8 mouse cellular contexts compared by ENCODE assay signal in genomic region chr7:6172674-6173244, GRCm38 (mm10). TPM values are rescaled to one million over a fixed set of nuclear protein-coding genes. Genes with fewer than 3 reads are reported as not detected.
DNase-seq lines count a peak whose midpoint lies in the region; ATAC-seq lines count a peak whose summit lies in the region.

No protein-coding gene starts in this region.

- peak; percentile 48 for ATAC-seq in hindbrain, embryonic 11.5 days (ENCODE audit: low FRiP score)
- ATAC-seq in midbrain, embryonic 13.5 days, result peak; percentile 55

- intact Hi-C loops in left cerebral cortex, postnatal 36 days (cut with DNase I), result loop anchor here (2.0 to 5.0 kb wide), 3 partner anchors 16 to 110 kb away; no protein-coding TSS in a partner anchor

- H3K4me1 ChIP-seq in hindbrain, embryonic 11.5 days (replicated peaks; ENCODE audit: control insufficient read depth, insufficient read depth, low read length), result peaks cover 4% of the 10 kb centered on the region; the same call in 1 of the 2 replicates
- peaks cover 20% of the 10 kb centered on the region for H3K4me1 ChIP-seq in midbrain, embryonic 13.5 days (replicated peaks)

- no peaks in the 10 kb centered on the region for H3K9me3 ChIP-seq in hindbrain, embryonic 11.5 days (ENCODE audit: control insufficient read depth, low read length)
- no peaks in the 10 kb centered on the region for H3K9me3 ChIP-seq in midbrain, embryonic 13.5 days

- H3K36me3 ChIP-seq in hindbrain, embryonic 11.5 days (ENCODE audit: control insufficient read depth, insufficient read depth, low read length), result no peaks in the 10 kb centered on the region
- H3K36me3 ChIP-seq in midbrain, embryonic 13.5 days, result peaks cover 15% of the 10 kb centered on the region

- H3K4me2 ChIP-seq in hindbrain, embryonic 11.5 days (replicated peaks; ENCODE audit: low read depth, low read length), result peak overlapping the region; percentile 65
- H3K4me2 ChIP-seq in midbrain, embryonic 13.5 days (replicated peaks), result peak overlapping the region; percentile 77

- H3K27ac ChIP-seq in hindbrain, embryonic 11.5 days (ENCODE audit: low read depth, low read length), result peak overlapping the region; percentile 30; the same call in 1 of the 2 replicates
- H3K27ac ChIP-seq in midbrain, embryonic 13.5 days, result peak overlapping the region; percentile 60

- H3K9ac ChIP-seq in hindbrain, embryonic 11.5 days (ENCODE audit: low read depth, low read length), result peak overlapping the region; percentile 68
- H3K9ac ChIP-seq in midbrain, embryonic 13.5 days (replicated peaks), result peak overlapping the region; percentile 82

- under 1% methylated on average over 28 of the region's 28 CpGs for WGBS in hindbrain, embryonic 11.5 days
- under 1% methylated on average over 28 of the region's 28 CpGs for WGBS in midbrain, embryonic 13.5 days

- DNase-seq in embryo, embryonic 10.5 days (ENCODE audit: low spot score), result peak; percentile 54
- no peak for DNase-seq in embryo, embryonic 9.5 days (ENCODE audit: extremely low spot score)
- DNase-seq in retina, adult 2 months (ENCODE audit: low read depth, low spot score), result peak; percentile 73
- DNase-seq in retina, embryonic 14.5 days (ENCODE audit: low spot score), result no peak
- DNase-seq in hindbrain, embryonic 11.5 days (ENCODE audit: low spot score), result no peak
- no peak for DNase-seq in adrenal gland, postnatal 10 days
- no peak for DNase-seq in left cerebral cortex, postnatal 36 days (ENCODE audit: low spot score in 2 of 2)

- H3K27me3 ChIP-seq in hindbrain, embryonic 11.5 days (ENCODE audit: control insufficient read depth, insufficient read depth, low read length), result no peaks in the 10 kb centered on the region
- H3K27me3 ChIP-seq in midbrain, embryonic 13.5 days, result no peaks in the 10 kb centered on the region

- H3K4me3 ChIP-seq in hindbrain, embryonic 11.5 days (ENCODE audit: low read depth, low read length), result peak overlapping the region; percentile 69
- peak overlapping the region; percentile 71 for H3K4me3 ChIP-seq in midbrain, embryonic 13.5 days (replicated peaks)

RNA-seq across cellular contexts. Expression of gene Zfp444, which starts 0.7 kb away (rescaled TPM):
- polyA plus RNA-seq in hindbrain, embryonic 11.5 days (2014; fragmentation: Nextera tagmentation; extraction: Ambion mirVana), result 67.9 and 73.1 TPM in 2 replicates
- 84.7 and 95.4 TPM in 2 replicates for polyA plus RNA-seq in midbrain, embryonic 13.5 days (2015; fragmentation: Nextera tagmentation; extraction: Ambion mirVana)
- total RNA-seq in adrenal gland, postnatal 10 days (2021), result 10 to 100 TPM; 26.4 to 27.9 TPM
- 10 to 100 TPM; 59.9 to 62.9 TPM for total RNA-seq in left cerebral cortex, postnatal 36 days (2021)

RNA-seq across cellular contexts. Expression of gene Zfp787, which starts 17.0 kb away (rescaled TPM):
- 11.3 and 13.0 TPM in 2 replicates for polyA plus RNA-seq in hindbrain, embryonic 11.5 days (2014; fragmentation: Nextera tagmentation; extraction: Ambion mirVana)
- polyA plus RNA-seq in midbrain, embryonic 13.5 days (2015; fragmentation: Nextera tagmentation; extraction: Ambion mirVana), result 22.4 and 27.6 TPM in 2 replicates
- 10 to 100 TPM; 46.2 to 61.5 TPM for total RNA-seq in adrenal gland, postnatal 10 days (2021)
- 10 to 100 TPM; 26.1 to 29.0 TPM for total RNA-seq in left cerebral cortex, postnatal 36 days (2021)

RNA-seq across cellular contexts. Expression of gene Galp, which starts 24.1 kb away (rescaled TPM):
- polyA plus RNA-seq in hindbrain, embryonic 11.5 days (2014; fragmentation: Nextera tagmentation; extraction: Ambion mirVana), result not detected in 2 replicates
- polyA plus RNA-seq in midbrain, embryonic 13.5 days (2015; fragmentation: Nextera tagmentation; extraction: Ambion mirVana), result not detected in 2 replicates
- total RNA-seq in adrenal gland, postnatal 10 days (2021), result not detected
- not detected for total RNA-seq in left cerebral cortex, postnatal 36 days (2021)

RNA-seq across cellular contexts. Expression of gene Zscan5b, which starts 49.3 kb away (rescaled TPM):
- not detected in 2 replicates for polyA plus RNA-seq in hindbrain, embryonic 11.5 days (2014; fragmentation: Nextera tagmentation; extraction: Ambion mirVana)
- polyA plus RNA-seq in midbrain, embryonic 13.5 days (2015; fragmentation: Nextera tagmentation; extraction: Ambion mirVana), result not detected in 2 replicates
- not detected for total RNA-seq in adrenal gland, postnatal 10 days (2021)
- not detected for total RNA-seq in left cerebral cortex, postnatal 36 days (2021)

Comparison
In these comparisons a context has a peak if more than half of its experiments do, and no peak if none do; other contexts are left out.
1. DNase-seq: peak in embryo, embryonic 10.5 days (single experiment) and retina, adult 2 months (single experiment); none in embryo, embryonic 9.5 days (single experiment), retina, embryonic 14.5 days (single experiment), hindbrain, embryonic 11.5 days (single experiment), adrenal gland, postnatal 10 days (single experiment) and left cerebral cortex, postnatal 36 days (0 of 2).